Mouse (Mus musculus) heart, embryonic 14.5 days (tissue): ENCODE measurements around the gene Fads6. TPM values are rescaled to one million over a fixed set of nuclear protein-coding genes. Genes with fewer than 3 reads are reported as not detected.

ENCODE experiments used
- ATAC-seq: fragments of 200-750 bp; cut with Nextera tagmentation; 2 replicates; pipeline ENCODE4 v1.8.0; 2017; ENCODE audit warnings: low read depth, moderate TSS enrichment; ENCODE audit not compliant: insufficient number of reproducible peaks, insufficient read depth, low FRiP score
- H3K27ac ChIP-seq, 2 experiments: fragments of 200-500 bp in 1 of 2; fragments of 300-500 bp in 1 of 2; sonication (generic) in 1 of 2; replicated peaks in 1 of 2; 2 replicates each; pipeline ENCODE4 v1.5.1; 2012 to 2014; ENCODE audit warnings: low read depth in 2 of 2, low read length in 2 of 2, control low read depth in 1 of 2, mild to moderate bottlenecking in 1 of 2, mixed read lengths in 1 of 2; ENCODE audit not compliant: control insufficient read depth in 1 of 2, insufficient read depth in 1 of 2
- H3K27me3 ChIP-seq: fragments of 300-500 bp; sonication (generic); 2 replicates; pipeline ENCODE4 v1.6.1; 2014; ENCODE audit warnings: mild to moderate bottlenecking, low read length, control low read depth; ENCODE audit not compliant: control insufficient read depth, insufficient read depth
- H3K36me3 ChIP-seq: fragments of 300-500 bp; sonication (generic); 2 replicates; pipeline ENCODE4 v1.6.1; 2014; ENCODE audit warnings: mild to moderate bottlenecking, control low read depth, low read length, mixed read lengths; ENCODE audit not compliant: control insufficient read depth, insufficient read depth
- H3K4me1 ChIP-seq, 2 experiments: fragments of 200-500 bp in 1 of 2; fragments of 300-500 bp in 1 of 2; sonication (generic) in 1 of 2; 2 replicates each; pipeline ENCODE4 v1.6.1; 2012 to 2014; ENCODE audit warnings: low read length in 2 of 2, control low read depth in 1 of 2, mixed read lengths in 1 of 2; ENCODE audit not compliant: control insufficient read depth in 2 of 2, insufficient read depth in 2 of 2
- H3K4me2 ChIP-seq: fragments of 300-500 bp; sonication (generic); 2 replicates; pipeline ENCODE4 v1.6.1; 2014; ENCODE audit warnings: mild to moderate bottlenecking, low read length
- H3K4me3 ChIP-seq, 2 experiments: fragments of 200-500 bp in 1 of 2; fragments of 300-500 bp in 1 of 2; sonication (generic) in 1 of 2; 2 replicates each; pipeline ENCODE4 v1.5.1; 2012 to 2014; ENCODE audit warnings: low read length in 2 of 2, mild to moderate bottlenecking in 2 of 2, control low read depth in 1 of 2, low read depth in 1 of 2, moderate library complexity in 1 of 2; ENCODE audit not compliant: control insufficient read depth in 1 of 2, insufficient read depth in 1 of 2
- H3K9ac ChIP-seq: fragments of 300-500 bp; sonication (generic); 2 replicates; pipeline ENCODE4 v1.6.1; 2014; ENCODE audit warnings: mild to moderate bottlenecking, low read length
- H3K9me3 ChIP-seq: fragments of 300-500 bp; sonication (generic); 2 replicates; pipeline ENCODE4 v1.6.1; 2016; ENCODE audit warnings: low read length, control low read depth; ENCODE audit not compliant: control insufficient read depth
- WGBS: fragments of 180-500 bp; shearing (Covaris S2); extraction: QIAGEN DNeasy Blood & Tissue Kit; methylation state at CpG from one replicate; pipeline ENCODE4 v1.1.7; 2014; 5-methylcytosine and 5-hydroxymethylcytosine counted together
- polyA plus RNA-seq: library from polyadenylated mRNA; unstranded; fragments of >200 nt; fragmentation: Nextera tagmentation; extraction: Ambion mirVana; gene quantifications from 2 replicates; pipeline ENCODE4 v1.2.1, GENCODE M21; 2014

The Fads6 gene
- polyA plus RNA-seq, 1 experiment from 2014 or later: 1.2 TPM

DNA sequence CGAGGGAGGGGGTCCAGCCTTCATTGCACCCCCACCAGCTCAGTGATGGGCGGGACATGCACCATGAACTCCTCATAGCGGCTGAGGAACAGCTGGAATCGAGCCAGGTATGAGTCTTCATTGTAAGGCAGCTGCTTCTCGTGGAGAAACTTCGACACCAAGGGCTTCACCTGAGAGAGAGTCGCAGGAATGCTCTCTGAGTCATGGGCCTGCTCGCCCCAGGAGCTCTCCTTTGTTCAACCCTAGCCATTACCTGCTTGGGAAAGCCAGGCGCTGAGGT lies 14.0 kb downstream of the Fads6 start:
- H3K27me3 ChIP-seq: no peaks in the 10 kb centered on the region
- ATAC-seq: no peak
- no peak overlapping the region for H3K27ac ChIP-seq
- no peak overlapping the region for H3K4me2 ChIP-seq
- no peak overlapping the region for H3K4me3 ChIP-seq
- peaks cover 0 to 5% of the 10 kb centered on the region in 2 experiments; a peak in 2 of 4 replicates for H3K4me1 ChIP-seq
- no peaks in the 10 kb centered on the region for H3K36me3 ChIP-seq
- no peaks in the 10 kb centered on the region for H3K9me3 ChIP-seq
- WGBS: 65% methylated on average over 9 of the region's 9 CpGs
- H3K9ac ChIP-seq: no peak overlapping the region

DNA sequence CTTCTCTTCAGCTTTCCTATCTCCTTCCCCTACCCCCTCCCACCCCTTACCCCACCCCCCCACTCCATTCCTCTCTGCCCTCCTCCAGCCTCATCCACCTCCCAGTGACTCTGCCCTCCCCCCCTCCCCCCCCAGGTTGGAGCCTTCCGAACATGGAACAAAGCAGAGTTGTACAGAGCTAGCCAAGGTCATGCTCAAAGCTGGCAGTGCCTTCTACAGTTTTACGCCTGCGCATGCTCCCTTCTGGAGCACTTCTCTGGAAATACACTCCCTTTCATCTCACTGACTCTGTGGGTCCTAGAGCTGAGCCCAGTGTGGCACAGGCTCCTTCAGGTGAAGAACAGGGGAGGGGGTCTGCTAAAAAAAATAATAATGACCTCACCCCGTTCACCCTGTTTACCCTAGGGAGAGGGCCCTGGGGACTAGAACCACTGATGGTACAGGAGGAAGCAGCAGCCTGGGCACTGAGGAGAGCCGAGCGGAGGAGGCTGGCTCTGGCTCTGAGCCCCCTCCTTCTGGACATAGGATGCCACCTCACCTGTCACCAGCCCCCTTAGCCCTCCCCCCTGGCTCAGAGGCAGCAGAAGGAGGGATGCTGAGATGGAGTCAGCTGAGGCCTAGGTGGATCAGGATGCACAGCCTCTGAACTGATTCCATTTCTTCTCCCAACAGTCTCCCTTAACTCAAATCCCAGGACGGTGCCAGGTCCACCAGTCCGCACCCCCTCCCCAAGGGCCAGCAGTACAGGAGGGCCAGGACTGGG lies 14.6 kb downstream of the Fads6 start:
- WGBS: 71% methylated on average over 8 of the region's 8 CpGs
- no peak overlapping the region for H3K9ac ChIP-seq
- H3K27me3 ChIP-seq: no peaks in the 10 kb centered on the region
- ATAC-seq: 0 out of 2 replicates have a peak, but pooled peaks have one; percentile 2
- H3K4me1 ChIP-seq: peaks cover 4 to 5% of the 10 kb centered on the region in 2 experiments; a peak in 3 of 4 replicates
- no peak overlapping the region for H3K4me3 ChIP-seq
- no peak overlapping the region for H3K4me2 ChIP-seq
- no peaks in the 10 kb centered on the region for H3K36me3 ChIP-seq
- no peaks in the 10 kb centered on the region for H3K9me3 ChIP-seq
- no peak overlapping the region for H3K27ac ChIP-seq

DNA sequence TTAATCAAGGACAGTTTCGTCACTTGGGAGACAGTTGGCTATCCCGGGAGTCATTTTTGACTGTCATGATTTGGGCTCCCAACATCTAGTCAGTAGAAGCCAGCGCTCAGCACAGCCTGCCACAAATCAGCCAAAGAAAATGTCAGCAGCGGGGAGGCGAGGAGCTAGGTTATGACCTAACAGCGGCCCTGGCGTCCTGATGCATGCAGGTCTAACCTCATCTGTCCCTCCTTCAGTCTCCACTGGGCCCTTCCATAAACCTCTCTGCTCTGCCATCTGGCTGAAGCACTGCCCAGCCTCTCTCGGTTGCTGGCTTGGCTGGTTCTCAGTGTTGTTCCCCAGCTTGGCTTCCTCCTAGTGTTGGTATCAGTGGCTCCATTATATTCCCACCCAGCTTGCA lies 15.2 kb downstream of the Fads6 start:
- Histone ChIP-seq H3K27me3 (no peaks in the 10 kb centered on the region), H3K4me1 (peaks cover 5 to 7% of the 10 kb centered on the region in 2 experiments), H3K9ac (no peak overlapping the region), H3K36me3 (no peaks in the 10 kb centered on the region), H3K9me3 (no peaks in the 10 kb centered on the region), H3K4me3 (no peak overlapping the region), H3K4me2 (no peak overlapping the region), H3K27ac (no peak overlapping the region; a peak in 1 of 4 replicates)
- no peak for ATAC-seq
- WGBS: 65% methylated on average over 8 of the region's 8 CpGs

DNA sequence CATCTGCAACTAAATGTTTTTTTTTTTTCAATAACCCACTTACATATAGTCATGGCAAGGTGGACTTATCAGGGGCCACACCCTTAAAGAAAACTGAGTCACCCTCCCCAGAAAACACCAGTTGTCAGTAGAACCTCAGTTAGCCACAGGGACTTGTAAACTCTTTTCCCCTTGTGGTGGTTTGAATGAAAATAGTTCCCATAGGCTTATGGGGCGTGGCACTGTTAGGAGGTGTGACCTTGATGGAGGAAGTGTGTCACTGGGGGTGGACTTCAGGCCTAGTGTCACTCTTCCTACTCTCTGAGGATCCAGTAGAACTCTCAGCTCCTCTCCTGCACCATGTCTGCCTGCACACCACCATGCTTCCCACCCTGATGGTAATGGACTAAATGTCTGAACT lies 17.7 kb downstream of the Fads6 start:
- Histone ChIP-seq H3K9ac (no peak overlapping the region), H3K4me1 (peaks cover 12 to 13% of the 10 kb centered on the region in 2 experiments), H3K36me3 (no peaks in the 10 kb centered on the region), H3K27ac (no peak overlapping the region), H3K4me3 (no peak overlapping the region), H3K9me3 (no peaks in the 10 kb centered on the region), H3K4me2 (no peak overlapping the region), H3K27me3 (no peaks in the 10 kb centered on the region)
- no peak for ATAC-seq
- WGBS: 81% methylated on average over 1 of the region's 1 CpGs

DNA sequence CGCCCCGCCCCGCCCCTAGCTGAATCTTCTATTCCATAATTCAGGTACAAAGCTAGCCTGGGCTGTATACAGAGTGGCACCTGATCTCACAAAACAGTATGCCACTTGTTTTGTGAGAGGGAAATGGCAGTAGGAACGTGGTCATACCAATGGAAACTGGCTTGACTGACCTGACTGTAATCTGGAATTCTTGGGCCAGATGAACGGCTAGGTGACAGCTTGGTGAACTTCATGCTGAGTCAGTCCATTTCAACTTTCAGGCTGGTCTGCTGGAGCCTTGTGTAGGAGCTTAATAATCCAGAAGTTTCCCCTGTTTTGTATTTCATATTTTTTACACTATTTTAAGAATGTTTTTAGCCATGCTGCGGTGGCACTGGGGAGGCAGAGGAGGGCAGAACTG lies 19.3 kb downstream of the Fads6 start:
- Histone ChIP-seq H3K4me1 (peaks cover 12 to 13% of the 10 kb centered on the region in 2 experiments), H3K27ac (no peak overlapping the region), H3K9ac (peak overlapping the region; percentile 79; the same call in 1 of the 2 replicates), H3K36me3 (no peaks in the 10 kb centered on the region), H3K9me3 (no peaks in the 10 kb centered on the region), H3K4me2 (peak overlapping the region; percentile 84), H3K27me3 (no peaks in the 10 kb centered on the region), H3K4me3 (no peak overlapping the region)
- 70% methylated on average over 6 of the region's 6 CpGs for WGBS
- ATAC-seq: no peak

DNA sequence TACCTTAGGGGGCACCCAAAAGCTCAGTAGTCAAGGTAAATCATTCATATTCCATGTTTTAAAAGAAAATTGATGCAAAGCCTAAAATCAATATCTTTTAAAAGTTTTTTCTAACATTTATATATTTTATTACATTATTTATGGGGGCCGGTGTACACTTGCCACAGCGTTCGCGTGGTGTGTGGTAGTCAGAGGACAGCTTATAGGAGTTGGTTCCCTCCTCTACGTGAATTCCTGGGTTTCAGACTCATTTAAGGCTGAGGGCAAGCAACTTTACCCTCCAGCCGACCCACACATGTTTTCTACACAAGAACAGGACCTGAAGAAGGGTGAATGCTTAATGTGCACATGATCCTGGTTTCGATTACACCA lies 19.9 kb downstream of the Fads6 start:
- H3K27me3 ChIP-seq: no peaks in the 10 kb centered on the region
- H3K36me3 ChIP-seq: no peaks in the 10 kb centered on the region
- no peaks in the 10 kb centered on the region for H3K9me3 ChIP-seq
- peaks cover 11 to 13% of the 10 kb centered on the region in 2 experiments for H3K4me1 ChIP-seq
- peak overlapping the region; percentile 84 for H3K4me2 ChIP-seq
- peak overlapping the region; percentile 88 to 97 for H3K27ac ChIP-seq
- 20% methylated on average over 7 of the region's 7 CpGs for WGBS
- H3K9ac ChIP-seq: peak overlapping the region; percentile 79
- ATAC-seq: no peak
- H3K4me3 ChIP-seq: peak overlapping the region; percentile 67 to 94

DNA sequence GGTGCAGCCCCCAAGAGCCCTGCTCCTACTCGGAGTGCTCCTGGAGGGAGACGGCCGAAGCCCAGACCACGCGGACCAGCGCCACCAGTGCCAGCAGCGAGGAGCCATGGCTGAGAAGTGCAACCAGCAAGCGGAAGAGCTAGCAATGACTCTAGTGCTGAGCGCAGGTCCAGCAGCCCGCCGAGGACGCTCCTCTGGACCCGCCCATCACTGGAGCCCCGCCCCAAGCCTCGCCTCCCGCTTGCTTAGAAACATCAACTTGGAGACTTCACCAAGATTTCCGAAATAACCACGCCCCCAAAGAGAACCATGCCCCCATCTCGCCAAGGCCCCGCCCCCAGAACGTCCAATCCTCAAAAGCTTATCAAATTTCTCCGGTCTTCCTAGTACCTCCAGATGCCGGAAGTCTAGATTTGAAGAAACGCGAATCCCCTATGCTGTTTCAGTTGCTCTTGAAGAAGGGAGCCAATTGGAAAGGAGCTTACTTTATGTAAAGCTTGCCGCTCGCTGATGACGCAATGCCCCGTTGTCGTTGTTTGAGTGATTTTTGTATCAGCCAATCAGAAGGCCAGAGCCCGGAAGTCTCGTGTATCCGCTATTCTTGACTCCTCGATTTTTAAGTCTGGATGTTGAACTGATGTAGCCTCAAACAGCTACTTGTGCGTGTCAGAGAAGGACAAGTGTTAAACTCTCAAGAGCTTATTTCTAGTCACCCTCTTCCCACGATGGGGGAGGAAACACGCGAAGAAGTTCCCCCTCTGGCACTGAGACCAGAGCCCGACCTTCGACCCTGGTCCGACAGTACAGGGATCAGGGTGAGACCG lies 20.5 kb downstream of the Fads6 start, which contains the start of gene Fdxr:
Fdxr (minus strand) TSS at position 271 of the 824 bp plus-strand sequence.
- no peaks in the 10 kb centered on the region for H3K27me3 ChIP-seq
- no peaks in the 10 kb centered on the region for H3K9me3 ChIP-seq
- H3K36me3 ChIP-seq: no peaks in the 10 kb centered on the region
- H3K9ac ChIP-seq: peak within 1 kb of the TSS; percentile 80
- WGBS: under 1% methylated on average over 42 of the region's 42 CpGs
- peak within 1 kb of the TSS; percentile 88 to 97 for H3K27ac ChIP-seq
- H3K4me2 ChIP-seq: peak within 1 kb of the TSS; percentile 89
- H3K4me3 ChIP-seq: peak within 1 kb of the TSS; percentile 67 to 94
- peaks cover 9 to 13% of the 10 kb centered on the region in 2 experiments for H3K4me1 ChIP-seq
- ATAC-seq: peak; percentile 93
